Mouse (Mus musculus): ENCODE results near the gene Cchcr1.
A peak's percentile ranks its signal among the peaks of the same experiment; 100 is the strongest.

- TF ChIP-seq CTCF (IDR thresholded peaks at IDR 0.05; ENCODE audit: low read depth, low read length) (peak; percentile 47), POLR2A (IDR thresholded peaks at IDR 0.05; ENCODE audit: insufficient read depth, low read length) (no peak), EP300 (IDR thresholded peaks at IDR 0.05; ENCODE audit: insufficient read depth, low read depth, low read length) (0 out of 2 replicates have a peak, but pooled peaks have one; percentile 29)
Measured at GRCm38 (mm10) chr17:35547465-35547864, 30.6 kb downstream of the Cchcr1 start.

Data from ES-Bruce4 (cell line).